Mouse (Mus musculus) ovary, postnatal 36 days (tissue): Measurements from ENCODE around the gene Rps27a.

ENCODE experiments used
- DNase-seq: peaks from one replicate; pipeline ENCODE4 v3.0.0; 2022; ENCODE audit warnings: low spot score, mixed read lengths

Rps27a gene

GRCm38 (mm10) chr11:29512818-29513535, 34.9 kb downstream of the Rps27a start:
- DNase-seq: no peak

- no peak for DNase-seq
Observed at GRCm38 (mm10) chr11:29509421-29509820, 38.5 kb downstream of the Rps27a start.

- DNase-seq: no peak
Observed at GRCm38 (mm10) chr11:29504899-29505625, 42.8 kb downstream of the Rps27a start.

- no peak for DNase-seq
Observed at GRCm38 (mm10) chr11:29503948-29504893, 43.7 kb downstream of the Rps27a start.

- no peak for DNase-seq
Observed at GRCm38 (mm10) chr11:29496962-29497361, 50.9 kb downstream of the Rps27a start.
